In genomic region chr2:141913486-141913885, GRCm38 (mm10) we compare ENCODE assay signal across 16 mouse cellular contexts.
DNase-seq lines count a peak whose midpoint lies in the region; ATAC-seq and TF ChIP-seq lines count a peak whose summit lies in the region.
"Had no signal": no experiment of that assay in that cellular context is flagged by ENCODE, and none has a peak within 500 bp of the region (broad histone marks: within the 10 kb centered on the region; RNA-seq: fewer than 3 reads in every experiment).

No protein-coding gene starts in this region.

- no peaks in the 10 kb centered on the region for H3K4me1 ChIP-seq in hindbrain, embryonic 12.5 days
- H3K4me1 ChIP-seq in hindbrain, embryonic 10.5 days (replicated peaks), result no peaks in the 10 kb centered on the region
- peaks cover 26% of the 10 kb centered on the region for H3K4me1 ChIP-seq in neural tube, embryonic 13.5 days (replicated peaks)
- no peaks in the 10 kb centered on the region for H3K4me1 ChIP-seq in hindbrain, postnatal 0 days (ENCODE audit: insufficient read depth, low read length)
- H3K4me1 ChIP-seq: liver, embryonic 15.5 days had no signal

- no peaks in the 10 kb centered on the region for H3K27me3 ChIP-seq in hindbrain, embryonic 12.5 days
- no peaks in the 10 kb centered on the region for H3K27me3 ChIP-seq in hindbrain, embryonic 10.5 days (ENCODE audit: insufficient read depth, poor library complexity, severe bottlenecking)
- no peaks in the 10 kb centered on the region for H3K27me3 ChIP-seq in neural tube, embryonic 13.5 days
- H3K27me3 ChIP-seq in hindbrain, postnatal 0 days (ENCODE audit: insufficient read depth, low read length), result no peaks in the 10 kb centered on the region
- H3K27me3 ChIP-seq: liver, embryonic 15.5 days had no signal

- 48% methylated on average over 3 of the region's 3 CpGs for WGBS in hindbrain, embryonic 12.5 days
- WGBS in hindbrain, embryonic 10.5 days, result 79% methylated on average over 3 of the region's 3 CpGs
- 28% methylated on average over 3 of the region's 3 CpGs for WGBS in neural tube, embryonic 13.5 days
- WGBS in hindbrain, postnatal 0 days, result 24% methylated on average over 3 of the region's 3 CpGs

- no peak overlapping the region for H3K4me3 ChIP-seq in hindbrain, embryonic 12.5 days
- no peak overlapping the region for H3K4me3 ChIP-seq in hindbrain, embryonic 10.5 days
- H3K4me3 ChIP-seq in neural tube, embryonic 13.5 days, result no peak overlapping the region
- H3K4me3 ChIP-seq in hindbrain, postnatal 0 days (ENCODE audit: low read length), result no peak overlapping the region
- H3K4me3 ChIP-seq: liver, embryonic 15.5 days had no signal

- TF ChIP-seq CTCF in hindbrain, postnatal 0 days (IDR thresholded peaks at IDR 0.05; ENCODE audit: low read depth), result no peak

- peak; percentile 43; the same call in 1 of the 2 replicates for ATAC-seq in hindbrain, embryonic 12.5 days (ENCODE audit: low FRiP score)
- ATAC-seq in neural tube, embryonic 13.5 days (ENCODE audit: low read depth), result peak; percentile 74
- no peak; the same call in 1 of the 2 replicates for ATAC-seq in hindbrain, postnatal 0 days
- ATAC-seq: inflammation-experienced regulatory T-cells, adult 6 months; lung, postnatal 0 days had no signal

- H3K36me3 ChIP-seq in hindbrain, embryonic 12.5 days, result no peaks in the 10 kb centered on the region
- no peaks in the 10 kb centered on the region for H3K36me3 ChIP-seq in hindbrain, embryonic 10.5 days
- H3K36me3 ChIP-seq in neural tube, embryonic 13.5 days, result no peaks in the 10 kb centered on the region
- no peaks in the 10 kb centered on the region for H3K36me3 ChIP-seq in hindbrain, postnatal 0 days (ENCODE audit: insufficient read depth, low read length)
- H3K36me3 ChIP-seq: liver, embryonic 15.5 days had no signal

- no peak overlapping the region for H3K4me2 ChIP-seq in hindbrain, embryonic 12.5 days (replicated peaks)
- no peak overlapping the region for H3K4me2 ChIP-seq in neural tube, embryonic 13.5 days
- no peak overlapping the region for H3K4me2 ChIP-seq in hindbrain, postnatal 0 days (ENCODE audit: low read depth, low read length)
- H3K4me2 ChIP-seq: liver, embryonic 15.5 days had no signal

- DNase-seq in hindbrain, embryonic 10.5 days (ENCODE audit: low spot score), result no peak
- no peak for DNase-seq in neural tube, embryonic 10.5 days (ENCODE audit: extremely low spot score, low spot score)
- DNase-seq in hindbrain, postnatal 0 days (ENCODE audit: low spot score), result peak; percentile 33
- peak; percentile 31 for DNase-seq in retina, postnatal 1 day
- DNase-seq in spleen, adult 12 weeks (ENCODE audit: low spot score), result no peak
- DNase-seq in ovary, adult 18-20 months (ENCODE audit: low spot score), result no peak
- DNase-seq: adrenal gland, postnatal 36 days; B cell, adult 2 months; gastrocnemius, postnatal 14 days; kidney, postnatal 4 days; thymus, postnatal 25 days had no signal

- H3K9me3 ChIP-seq in hindbrain, embryonic 12.5 days (replicated peaks), result no peaks in the 10 kb centered on the region
- H3K9me3 ChIP-seq in hindbrain, embryonic 10.5 days, result no peaks in the 10 kb centered on the region
- no peaks in the 10 kb centered on the region; the same call in 1 of the 2 replicates for H3K9me3 ChIP-seq in neural tube, embryonic 13.5 days
- H3K9me3 ChIP-seq in hindbrain, postnatal 0 days (ENCODE audit: low read length), result no peaks in the 10 kb centered on the region
- H3K9me3 ChIP-seq: liver, embryonic 15.5 days had no signal

- H3K9ac ChIP-seq in hindbrain, embryonic 12.5 days, result no peak overlapping the region
- H3K9ac ChIP-seq in neural tube, embryonic 13.5 days, result no peak overlapping the region
- no peak overlapping the region for H3K9ac ChIP-seq in hindbrain, postnatal 0 days (replicated peaks; ENCODE audit: low read length)
- H3K9ac ChIP-seq: liver, embryonic 15.5 days had no signal

- H3K27ac ChIP-seq in hindbrain, embryonic 12.5 days, result no peak overlapping the region
- no peak overlapping the region for H3K27ac ChIP-seq in hindbrain, embryonic 10.5 days
- peak overlapping the region; percentile 73 for H3K27ac ChIP-seq in neural tube, embryonic 13.5 days (replicated peaks)
- H3K27ac ChIP-seq in hindbrain, postnatal 0 days, result no peak overlapping the region
- H3K27ac ChIP-seq: liver, embryonic 15.5 days had no signal

Comparison
In these comparisons a context has a peak if more than half of its experiments do, and no peak if none do; other contexts are left out.
1. DNase-seq: peak in hindbrain, postnatal 0 days (single experiment) and retina, postnatal 1 day (single experiment); none in hindbrain, embryonic 10.5 days (single experiment), neural tube, embryonic 10.5 days (single experiment), spleen, adult 12 weeks (single experiment) and ovary, adult 18-20 months (single experiment).